9 mouse cellular contexts compared by ENCODE assay signal in genomic region chr16:93686945-93687344, GRCm38 (mm10). TPM values are rescaled to one million over a fixed set of nuclear protein-coding genes. Genes with fewer than 3 reads are reported as not detected.
DNase-seq lines count a peak whose midpoint lies in the region; ATAC-seq lines count a peak whose summit lies in the region.
"Had no signal": no experiment of that assay in that cellular context is flagged by ENCODE, and none has a peak within 500 bp of the region (broad histone marks: within the 10 kb centered on the region; RNA-seq: fewer than 3 reads in every experiment).

No protein-coding gene starts in this region.

- H3K36me3 ChIP-seq in kidney, embryonic 15.5 days = no peaks in the 10 kb centered on the region

- peak overlapping the region; percentile 40 for H3K4me2 ChIP-seq in kidney, embryonic 15.5 days

- no peaks in the 10 kb centered on the region for H3K9me3 ChIP-seq in kidney, embryonic 15.5 days (replicated peaks)

- ATAC-seq in kidney, embryonic 15.5 days (replicated peaks; ENCODE audit: low FRiP score) = no peak
- no peak for ATAC-seq in monocyte, adult 5-6 weeks (replicated peaks; ENCODE audit: insufficient number of reproducible peaks, low FRiP score, low TSS enrichment, poor library complexity, severe bottlenecking)

- no peak overlapping the region for H3K27ac ChIP-seq in kidney, embryonic 15.5 days

- peaks cover 37% of the 10 kb centered on the region for H3K27me3 ChIP-seq in kidney, embryonic 15.5 days

- H3K4me1 ChIP-seq in kidney, embryonic 15.5 days = peaks cover 29% of the 10 kb centered on the region

- WGBS in kidney, embryonic 15.5 days = 21% methylated on average over 5 of the region's 5 CpGs

- DNase-seq in gastrocnemius, adult 18-20 months (ENCODE audit: low spot score) = peak; percentile 20
- no peak for DNase-seq in gastrocnemius, postnatal 4 days (ENCODE audit: low spot score in 2 of 2)
- DNase-seq in 3T3-L1 (ENCODE audit: low read depth, low spot score) (peak; percentile 72), adipocyte (ENCODE audit: low spot score) (peak; percentile 71)
- DNase-seq in layer of hippocampus, adult 8-10 months (ENCODE audit: low spot score in 2 of 2) = no peak
- DNase-seq in spleen, postnatal 14 days (ENCODE audit: low spot score in 2 of 2) = no peak

- 0 out of 2 replicates have a peak overlapping the region, but pooled peaks have one; percentile 14 for H3K4me3 ChIP-seq in kidney, embryonic 15.5 days (replicated peaks)

- no peak overlapping the region for H3K9ac ChIP-seq in kidney, embryonic 15.5 days

RNA-seq across cellular contexts. Expression of gene Cbr3, which starts 3.9 kb away (rescaled TPM):
- total RNA-seq in gastrocnemius, adult 18-20 months (2021) = 1 to 10 TPM in 1 of 2 experiments, under 1 TPM in 1; 0.91 to 1.4 TPM
- total RNA-seq in gastrocnemius, postnatal 4 days (2021) = 1 to 10 TPM; 6.8 to 7.9 TPM
- 4.8 and 6.9 TPM in 2 replicates for polyA plus RNA-seq in kidney, embryonic 15.5 days (2015; fragmentation: Nextera tagmentation; extraction: Ambion mirVana)
- 10 to 100 TPM; 16.9 to 19.0 (median 17.5) TPM for total RNA-seq in layer of hippocampus, adult 8-10 months (2022)
- total RNA-seq in monocyte, adult 5-6 weeks (2017) = 0.53 to 1.1 TPM (median 0.87 TPM) in 3 replicates

RNA-seq across cellular contexts. Expression of gene Dop1b, which starts 24.8 kb away (rescaled TPM):
- total RNA-seq in gastrocnemius, adult 18-20 months (2021) = 10 to 100 TPM; 34.3 to 41.6 TPM
- total RNA-seq in gastrocnemius, postnatal 4 days (2021) = 10 to 100 TPM; 32.0 to 35.0 TPM
- polyA plus RNA-seq in kidney, embryonic 15.5 days (2015; fragmentation: Nextera tagmentation; extraction: Ambion mirVana) = 20.0 and 24.2 TPM in 2 replicates
- 100 to 1,000 TPM in 3 of 4 experiments, 10 to 100 TPM in 1; 88.7 to 126 (median 112) TPM for total RNA-seq in layer of hippocampus, adult 8-10 months (2022)
- total RNA-seq in monocyte, adult 5-6 weeks (2017) = 15.1 to 33.2 TPM (median 15.3 TPM) in 3 replicates

RNA-seq across cellular contexts. Expression of gene Gm5678, which starts 59.0 kb away (rescaled TPM):
- total RNA-seq in gastrocnemius, adult 18-20 months (2021) = 1 to 10 TPM; 1.5 to 1.6 TPM
- 1 to 10 TPM; 1.3 to 2.0 TPM for total RNA-seq in gastrocnemius, postnatal 4 days (2021)
- polyA plus RNA-seq in kidney, embryonic 15.5 days (2015; fragmentation: Nextera tagmentation; extraction: Ambion mirVana) = not detected in 2 replicates
- 1 to 10 TPM; 1.2 to 3.0 (median 2.5) TPM for total RNA-seq in layer of hippocampus, adult 8-10 months (2022)
- total RNA-seq in monocyte, adult 5-6 weeks (2017) = not detected in 3 replicates
- polyA plus RNA-seq: large intestine, adult 2 months had no signal

Comparison
In these comparisons a context has a peak if more than half of its experiments do, and no peak if none do; other contexts are left out.
1. DNase-seq: peak in gastrocnemius, adult 18-20 months (single experiment), 3T3-L1 (single experiment) and adipocyte (single experiment); none in gastrocnemius, postnatal 4 days (0 of 2), layer of hippocampus, adult 8-10 months (0 of 2) and spleen, postnatal 14 days (0 of 2).